ENCODE assay signal across 17 mouse cellular contexts in genomic region chr7:16101081-16101480, GRCm38 (mm10). TPM values are rescaled to one million over a fixed set of nuclear protein-coding genes. Genes with fewer than 3 reads are reported as not detected.
DNase-seq lines count a peak whose midpoint lies in the region; ATAC-seq and TF ChIP-seq lines count a peak whose summit lies in the region.
"Had no signal": no experiment of that assay in that cellular context is flagged by ENCODE, and none has a peak within 500 bp of the region (broad histone marks: within the 10 kb centered on the region; RNA-seq: fewer than 3 reads in every experiment).

No protein-coding gene starts in this region.

- H3K4me3 ChIP-seq in heart, embryonic 15.5 days: no peak overlapping the region
- H3K4me3 ChIP-seq in heart, embryonic 10.5 days: no peak overlapping the region
- peak overlapping the region; percentile 34 for H3K4me3 ChIP-seq in megakaryocyte, embryonic 14.5 days (replicated peaks)
- peak overlapping the region in 1 of 2 experiments; percentile 81; a peak in 2 of 4 replicates for H3K4me3 ChIP-seq in liver, embryonic 14.5 days (ENCODE audit: insufficient read depth in 1 of 2, low read depth in 2 of 2, low read length in 2 of 2)
- H3K4me3 ChIP-seq: limb, embryonic 12.5 days had no signal

- no peak for ATAC-seq in heart, embryonic 15.5 days (replicated peaks; ENCODE audit: insufficient number of reproducible peaks, insufficient read depth, low FRiP score, low read depth)
- no peak for ATAC-seq in megakaryocyte, adult 5-6 weeks (ENCODE audit: poor library complexity, severe bottlenecking)
- ATAC-seq in liver, embryonic 14.5 days (ENCODE audit: insufficient read depth): no peak
- no peak for ATAC-seq in megakaryocyte-erythroid progenitor cell, adult 5-6 weeks (replicated peaks; ENCODE audit: low FRiP score, low TSS enrichment, poor library complexity, severe bottlenecking)
- ATAC-seq: forebrain, embryonic 16.5 days; intestine, embryonic 16.5 days had no signal

- no peak overlapping the region for H3K27ac ChIP-seq in heart, embryonic 15.5 days
- no peak overlapping the region for H3K27ac ChIP-seq in heart, embryonic 10.5 days
- peak overlapping the region; percentile 77 for H3K27ac ChIP-seq in liver, embryonic 14.5 days
- H3K27ac ChIP-seq: kidney, postnatal 0 days; limb, embryonic 12.5 days had no signal

- TF ChIP-seq EP300 in liver, embryonic 14.5 days (IDR thresholded peaks at IDR 0.05; ENCODE audit: low read depth): no peak

- DNase-seq in cerebellum, adult 9-11 months: peak; percentile 48
- DNase-seq in cerebellum, adult 11-12 months: no peak
- no peak for DNase-seq in heart, embryonic 10.5 days (ENCODE audit: low spot score)
- DNase-seq in liver, embryonic 14.5 days (ENCODE audit: low read depth in 3 of 3, low spot score in 3 of 3): no peak
- DNase-seq: thymus, adult 2 months had no signal

- WGBS in heart, embryonic 15.5 days: 64% methylated on average over 7 of the region's 7 CpGs
- 77% methylated on average over 7 of the region's 7 CpGs for WGBS in heart, embryonic 10.5 days
- 85% methylated on average over 7 of the region's 7 CpGs for WGBS in liver, embryonic 14.5 days (ENCODE audit: insufficient replicate concordance)

- H3K36me3 ChIP-seq in heart, embryonic 15.5 days: peaks cover 6% of the 10 kb centered on the region; the same call in 1 of the 2 replicates
- H3K36me3 ChIP-seq in heart, embryonic 10.5 days: peaks cover 44% of the 10 kb centered on the region
- peaks cover 57% of the 10 kb centered on the region for H3K36me3 ChIP-seq in megakaryocyte, embryonic 14.5 days (replicated peaks; ENCODE audit: low read length)
- H3K36me3 ChIP-seq in liver, embryonic 14.5 days (replicated peaks; ENCODE audit: control insufficient read depth, insufficient read depth, low read depth): peaks cover 35% of the 10 kb centered on the region

- no peaks in the 10 kb centered on the region for H3K27me3 ChIP-seq in heart, embryonic 15.5 days
- H3K27me3 ChIP-seq in heart, embryonic 10.5 days (ENCODE audit: insufficient read depth, poor library complexity, severe bottlenecking): no peaks in the 10 kb centered on the region
- H3K27me3 ChIP-seq in megakaryocyte, embryonic 14.5 days (replicated peaks): peaks cover 2% of the 10 kb centered on the region
- H3K27me3 ChIP-seq in liver, embryonic 14.5 days (ENCODE audit: control insufficient read depth, insufficient read depth, low read length): no peaks in the 10 kb centered on the region
- H3K27me3 ChIP-seq: limb, embryonic 12.5 days had no signal

- peaks cover 30% of the 10 kb centered on the region for H3K4me1 ChIP-seq in heart, embryonic 15.5 days (replicated peaks)
- peaks cover 38% of the 10 kb centered on the region for H3K4me1 ChIP-seq in heart, embryonic 10.5 days
- peaks cover 85% of the 10 kb centered on the region for H3K4me1 ChIP-seq in megakaryocyte, embryonic 14.5 days
- H3K4me1 ChIP-seq in liver, embryonic 14.5 days (replicated peaks; ENCODE audit: control insufficient read depth in 2 of 2, insufficient read depth in 2 of 2, low read length in 1 of 2): peaks cover 13 to 21% of the 10 kb centered on the region in 2 experiments

- H3K9me3 ChIP-seq in heart, embryonic 15.5 days (replicated peaks): no peaks in the 10 kb centered on the region
- no peaks in the 10 kb centered on the region for H3K9me3 ChIP-seq in heart, embryonic 10.5 days
- H3K9me3 ChIP-seq in megakaryocyte, embryonic 14.5 days: no peaks in the 10 kb centered on the region
- H3K9me3 ChIP-seq in liver, embryonic 14.5 days (ENCODE audit: control insufficient read depth, low read length): no peaks in the 10 kb centered on the region
- H3K9me3 ChIP-seq: limb, embryonic 12.5 days had no signal

- no peak overlapping the region for H3K4me2 ChIP-seq in heart, embryonic 15.5 days
- H3K4me2 ChIP-seq in liver, embryonic 14.5 days (ENCODE audit: low read depth): peak overlapping the region; percentile 81

- TF ChIP-seq CTCF in liver, embryonic 14.5 days (IDR thresholded peaks at IDR 0.05; ENCODE audit: low read depth): no peak

- H3K9ac ChIP-seq in heart, embryonic 15.5 days: 0 out of 2 replicates have a peak overlapping the region, but pooled peaks have one; percentile 2
- H3K9ac ChIP-seq in liver, embryonic 14.5 days (replicated peaks): peak overlapping the region; percentile 98; the same call in 1 of the 2 replicates
- H3K9ac ChIP-seq: limb, embryonic 12.5 days had no signal

RNA-seq across cellular contexts. Expression of gene Napa, which starts 2.8 kb away (rescaled TPM):
- polyA plus RNA-seq in heart, embryonic 15.5 days (2015; fragmentation: Nextera tagmentation; extraction: Ambion mirVana): 130 and 161 TPM in 2 replicates
- polyA plus RNA-seq in heart, embryonic 10.5 days (2016; fragmentation: Nextera tagmentation; extraction: Ambion mirVana): 182 and 196 TPM in 2 replicates
- polyA plus RNA-seq in megakaryocyte, embryonic 14.5 days (2012; ENCODE audit: insufficient read depth, low replicate concordance): 161 and 318 TPM in 2 replicates
- 62.0 and 65.7 TPM in 2 replicates for total RNA-seq in megakaryocyte, adult 5-6 weeks (2015)
- 39.8 and 39.9 TPM in 2 replicates for total RNA-seq in megakaryocyte, adult 5-6 weeks (2017)
- 88.9 and 110 TPM in 2 replicates for polyA plus RNA-seq in liver, embryonic 14.5 days (2012; rRNA removed)
- polyA plus RNA-seq in liver, embryonic 14.5 days (2014; fragmentation: Nextera tagmentation; extraction: Ambion mirVana): 107 and 112 TPM in 2 replicates
- total RNA-seq in megakaryocyte-erythroid progenitor cell, adult 5-6 weeks (2014; fragmentation: Nextera tagmentation): 92.2 and 111 TPM in 2 replicates
- 41.1 and 49.5 TPM in 2 replicates for total RNA-seq in megakaryocyte-erythroid progenitor cell, adult 5-6 weeks (2017)

RNA-seq across cellular contexts. Expression of gene Kptn, which starts 18.6 kb away (rescaled TPM):
- 29.9 and 35.0 TPM in 2 replicates for polyA plus RNA-seq in heart, embryonic 15.5 days (2015; fragmentation: Nextera tagmentation; extraction: Ambion mirVana)
- polyA plus RNA-seq in heart, embryonic 10.5 days (2016; fragmentation: Nextera tagmentation; extraction: Ambion mirVana): 31.6 and 34.9 TPM in 2 replicates
- 5.7 and 14.1 TPM in 2 replicates for polyA plus RNA-seq in megakaryocyte, embryonic 14.5 days (2012; ENCODE audit: insufficient read depth, low replicate concordance)
- 8.9 and 9.9 TPM in 2 replicates for total RNA-seq in megakaryocyte, adult 5-6 weeks (2015)
- 9.7 and 18.9 TPM in 2 replicates for total RNA-seq in megakaryocyte, adult 5-6 weeks (2017)
- polyA plus RNA-seq in liver, embryonic 14.5 days (2012; rRNA removed): 5.7 and 7.5 TPM in 2 replicates
- 8.2 and 8.6 TPM in 2 replicates for polyA plus RNA-seq in liver, embryonic 14.5 days (2014; fragmentation: Nextera tagmentation; extraction: Ambion mirVana)
- total RNA-seq in megakaryocyte-erythroid progenitor cell, adult 5-6 weeks (2014; fragmentation: Nextera tagmentation): 14.3 and 20.7 TPM in 2 replicates
- 5.1 and 10.5 TPM in 2 replicates for total RNA-seq in megakaryocyte-erythroid progenitor cell, adult 5-6 weeks (2017)

RNA-seq across cellular contexts. Expression of gene Slc8a2, which starts 28.5 kb away (rescaled TPM):
- polyA plus RNA-seq in heart, embryonic 15.5 days (2015; fragmentation: Nextera tagmentation; extraction: Ambion mirVana): 0.13 TPM in 2 replicates
- 0.24 and 0.28 TPM in 2 replicates for polyA plus RNA-seq in heart, embryonic 10.5 days (2016; fragmentation: Nextera tagmentation; extraction: Ambion mirVana)
- polyA plus RNA-seq in megakaryocyte, embryonic 14.5 days (2012; ENCODE audit: insufficient read depth, low replicate concordance): not detected in 2 replicates
- total RNA-seq in megakaryocyte, adult 5-6 weeks (2015): not detected in 2 replicates
- not detected in 2 replicates for total RNA-seq in megakaryocyte, adult 5-6 weeks (2017)
- 0.08 and 0.11 TPM in 2 replicates for polyA plus RNA-seq in liver, embryonic 14.5 days (2012; rRNA removed)
- polyA plus RNA-seq in liver, embryonic 14.5 days (2014; fragmentation: Nextera tagmentation; extraction: Ambion mirVana): not detected in 2 replicates
- 0.07 TPM in 1 of 2 replicates, not detected in the other for total RNA-seq in megakaryocyte-erythroid progenitor cell, adult 5-6 weeks (2014; fragmentation: Nextera tagmentation)
- not detected in 2 replicates for total RNA-seq in megakaryocyte-erythroid progenitor cell, adult 5-6 weeks (2017)
- total RNA-seq: hematopoietic stem cell, adult 5-6 weeks; monocyte, adult 5-6 weeks; neutrophil, adult 5-6 weeks had no signal

RNA-seq across cellular contexts. Expression of gene Zfp541, which starts 39.5 kb away (rescaled TPM):
- polyA plus RNA-seq in heart, embryonic 15.5 days (2015; fragmentation: Nextera tagmentation; extraction: Ambion mirVana): not detected in 2 replicates
- not detected in 2 replicates for polyA plus RNA-seq in heart, embryonic 10.5 days (2016; fragmentation: Nextera tagmentation; extraction: Ambion mirVana)
- 0.15 TPM in 1 of 2 replicates, not detected in the other for polyA plus RNA-seq in megakaryocyte, embryonic 14.5 days (2012; ENCODE audit: insufficient read depth, low replicate concordance)
- 0.16 and 0.27 TPM in 2 replicates for total RNA-seq in megakaryocyte, adult 5-6 weeks (2015)
- 0.53 TPM in 1 of 2 replicates, not detected in the other for total RNA-seq in megakaryocyte, adult 5-6 weeks (2017)
- 0.02 TPM in 1 of 2 replicates, not detected in the other for polyA plus RNA-seq in liver, embryonic 14.5 days (2012; rRNA removed)
- not detected in 2 replicates for polyA plus RNA-seq in liver, embryonic 14.5 days (2014; fragmentation: Nextera tagmentation; extraction: Ambion mirVana)
- not detected in 2 replicates for total RNA-seq in megakaryocyte-erythroid progenitor cell, adult 5-6 weeks (2014; fragmentation: Nextera tagmentation)
- total RNA-seq in megakaryocyte-erythroid progenitor cell, adult 5-6 weeks (2017): not detected in 2 replicates
- total RNA-seq: adrenal gland, adult 18-20 months; hematopoietic stem cell, adult 5-6 weeks; monocyte, adult 5-6 weeks had no signal
- polyA plus RNA-seq: limb, embryonic 12.5 days had no signal

RNA-seq across cellular contexts. Expression of gene Bicra, which starts 53.4 kb away (rescaled TPM):
- 3.5 and 5.7 TPM in 2 replicates for polyA plus RNA-seq in heart, embryonic 15.5 days (2015; fragmentation: Nextera tagmentation; extraction: Ambion mirVana)
- polyA plus RNA-seq in heart, embryonic 10.5 days (2016; fragmentation: Nextera tagmentation; extraction: Ambion mirVana): 5.8 and 7.4 TPM in 2 replicates
- 30.6 and 132 TPM in 2 replicates for polyA plus RNA-seq in megakaryocyte, embryonic 14.5 days (2012; ENCODE audit: insufficient read depth, low replicate concordance)
- 19.5 and 28.6 TPM in 2 replicates for total RNA-seq in megakaryocyte, adult 5-6 weeks (2015)
- 1.9 and 2.8 TPM in 2 replicates for total RNA-seq in megakaryocyte, adult 5-6 weeks (2017)
- 1.8 and 2.2 TPM in 2 replicates for polyA plus RNA-seq in liver, embryonic 14.5 days (2012; rRNA removed)
- polyA plus RNA-seq in liver, embryonic 14.5 days (2014; fragmentation: Nextera tagmentation; extraction: Ambion mirVana): 0.83 and 1.5 TPM in 2 replicates
- total RNA-seq in megakaryocyte-erythroid progenitor cell, adult 5-6 weeks (2014; fragmentation: Nextera tagmentation): 12.6 and 21.3 TPM in 2 replicates
- total RNA-seq in megakaryocyte-erythroid progenitor cell, adult 5-6 weeks (2017): 0.15 and 1.8 TPM in 2 replicates
